Comparison of ENCODE assay signal across 24 mouse cellular contexts in the genomic region with DNA sequence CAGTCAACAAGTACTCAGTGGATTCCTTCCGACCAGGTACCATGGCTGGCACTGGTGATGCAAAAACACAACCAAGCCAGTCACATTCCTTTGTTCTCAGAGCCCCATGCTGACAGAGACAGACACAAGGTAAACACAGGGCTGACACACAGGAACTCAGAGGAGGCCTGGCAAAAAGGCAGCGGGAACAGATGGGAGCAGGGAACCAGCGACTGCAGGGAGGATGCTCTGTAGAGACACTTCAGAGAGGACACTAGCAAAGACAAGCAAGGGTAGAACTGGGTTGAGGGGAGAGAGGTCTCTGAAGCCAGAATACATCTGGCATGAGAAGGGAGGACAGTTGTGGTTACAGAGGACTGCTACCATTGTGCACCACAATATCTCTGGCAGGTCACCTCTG.
DNase-seq lines count a peak whose midpoint lies in the region; ATAC-seq lines count a peak whose summit lies in the region.
"Had no signal": no experiment of that assay in that cellular context is flagged by ENCODE, and none has a peak within 500 bp of the region (broad histone marks: within the 10 kb centered on the region; RNA-seq: fewer than 3 reads in every experiment).

No protein-coding gene starts in this region.

- H3K36me3 ChIP-seq in midbrain, embryonic 10.5 days, result no peaks in the 10 kb centered on the region
- no peaks in the 10 kb centered on the region for H3K36me3 ChIP-seq in midbrain, embryonic 13.5 days
- H3K36me3 ChIP-seq: embryonic facial prominence, embryonic 12.5 days; forebrain, embryonic 12.5 days; intestine, embryonic 15.5 days; limb, embryonic 15.5 days had no signal

- peak; percentile 17 for DNase-seq in embryo, embryonic 9.5 days (ENCODE audit: extremely low spot score)
- DNase-seq in embryo, embryonic 10 days (ENCODE audit: low spot score), result no peak
- DNase-seq in midbrain, embryonic 10.5 days (ENCODE audit: low spot score), result no peak
- peak; percentile 96 for DNase-seq in cerebellum, adult 9-10 months
- DNase-seq in spleen, postnatal 10 days (ENCODE audit: low spot score in 2 of 2), result no peak
- no peak for DNase-seq in spleen, postnatal 14 days (ENCODE audit: low spot score in 2 of 2)
- no peak for DNase-seq in gastrocnemius, adult 18-20 months (ENCODE audit: low spot score)
- DNase-seq: adrenal gland, postnatal 25 days; gastrocnemius, adult 2 months; heart, postnatal 4 days; kidney, adult 9 months; kidney, postnatal 14 days; lung, embryonic 14.5 days; lung, postnatal 36 days; thymus, adult 2 months had no signal

- no peak overlapping the region for H3K4me2 ChIP-seq in midbrain, embryonic 13.5 days (replicated peaks)
- H3K4me2 ChIP-seq: embryonic facial prominence, embryonic 12.5 days; forebrain, embryonic 12.5 days; intestine, embryonic 15.5 days; limb, embryonic 15.5 days; lung, embryonic 14.5 days had no signal

- peaks cover 5% of the 10 kb centered on the region; the same call in 1 of the 2 replicates for H3K9me3 ChIP-seq in midbrain, embryonic 10.5 days (replicated peaks)
- H3K9me3 ChIP-seq in midbrain, embryonic 13.5 days, result peaks cover 7% of the 10 kb centered on the region; the same call in 1 of the 2 replicates
- H3K9me3 ChIP-seq: intestine, embryonic 15.5 days; limb, embryonic 15.5 days had no signal

- H3K27ac ChIP-seq in midbrain, embryonic 10.5 days (replicated peaks), result peak overlapping the region; percentile 72
- no peak overlapping the region for H3K27ac ChIP-seq in midbrain, embryonic 13.5 days
- H3K27ac ChIP-seq: embryonic facial prominence, embryonic 12.5 days; forebrain, embryonic 12.5 days; gastrocnemius, adult 2 months; intestine, embryonic 15.5 days; limb, embryonic 15.5 days; liver, embryonic 14.5 days; stomach, postnatal 0 days had no signal

- ATAC-seq in midbrain, embryonic 13.5 days, result no peak
- ATAC-seq: hindbrain, embryonic 16.5 days; intestine, embryonic 15.5 days had no signal

- H3K9ac ChIP-seq in midbrain, embryonic 13.5 days (replicated peaks), result no peak overlapping the region
- H3K9ac ChIP-seq: embryonic facial prominence, embryonic 12.5 days; forebrain, embryonic 12.5 days; intestine, embryonic 15.5 days; limb, embryonic 15.5 days; liver, embryonic 14.5 days; lung, embryonic 14.5 days had no signal

- WGBS in midbrain, embryonic 10.5 days, result 35% methylated on average over 3 of the region's 3 CpGs
- 40% methylated on average over 3 of the region's 3 CpGs for WGBS in midbrain, embryonic 13.5 days

- H3K4me1 ChIP-seq in midbrain, embryonic 10.5 days, result peaks cover 16% of the 10 kb centered on the region
- no peaks in the 10 kb centered on the region for H3K4me1 ChIP-seq in midbrain, embryonic 13.5 days (replicated peaks)

- no peaks in the 10 kb centered on the region for H3K27me3 ChIP-seq in midbrain, embryonic 10.5 days (ENCODE audit: low read depth, poor library complexity, severe bottlenecking)
- H3K27me3 ChIP-seq in midbrain, embryonic 13.5 days, result no peaks in the 10 kb centered on the region
- H3K27me3 ChIP-seq: embryonic facial prominence, embryonic 12.5 days; forebrain, embryonic 12.5 days; intestine, embryonic 15.5 days; limb, embryonic 15.5 days had no signal

- no peak overlapping the region for H3K4me3 ChIP-seq in midbrain, embryonic 10.5 days
- H3K4me3 ChIP-seq in midbrain, embryonic 13.5 days (replicated peaks), result no peak overlapping the region
- H3K4me3 ChIP-seq: embryonic facial prominence, embryonic 12.5 days; erythroblast, embryonic 14.5 days; forebrain, embryonic 12.5 days; gastrocnemius, adult 2 months; intestine, embryonic 15.5 days; limb, embryonic 15.5 days had no signal

Comparison
In these comparisons a context has a peak if more than half of its experiments do, and no peak if none do; other contexts are left out.
1. DNase-seq: peak in embryo, embryonic 9.5 days (single experiment) and cerebellum, adult 9-10 months (single experiment); none in embryo, embryonic 10 days (single experiment), midbrain, embryonic 10.5 days (single experiment), spleen, postnatal 10 days (0 of 2), spleen, postnatal 14 days (0 of 2) and gastrocnemius, adult 18-20 months (single experiment).